Mouse (Mus musculus) hindlimb bud, embryonic 11.5 days (tissue): ENCODE results near the gene Prkar1b.
A peak's percentile ranks its signal among the peaks of the same experiment; 100 is the strongest.

Source experiments
- DNase-seq: peaks from one replicate; pipeline ENCODE4 v3.0.0-alpha.2; 2012; ENCODE audit warnings: low read depth, low spot score; ENCODE audit errors: extremely low spot score

Prkar1b gene

GRCm38 (mm10) chr5:139149681-139150602 is at the start of gene Prkar1b, which contains the start of gene Dnaaf5:
Gene Prkar1b (minus strand): TSS chr5:139150001.
Gene Dnaaf5 (plus strand): TSS chr5:139150223.
- DNase-seq = peak; percentile 82

GRCm38 (mm10) chr5:139199636-139199994 is 49.8 kb upstream of the Prkar1b start:
- no peak for DNase-seq

- no peak for DNase-seq
These were observed 49.0 kb upstream of the Prkar1b start for GRCm38 (mm10) chr5:139198779-139199178.

GRCm38 (mm10) chr5:139190958-139191357 is 41.2 kb upstream of the Prkar1b start:
- DNase-seq = no peak

GRCm38 (mm10) chr5:139189726-139190125 is 39.9 kb upstream of the Prkar1b start:
- DNase-seq = no peak

- no peak for DNase-seq
These were observed 35.1 kb upstream of the Prkar1b start for GRCm38 (mm10) chr5:139184897-139185296.

- DNase-seq = no peak
These were observed 33.8 kb upstream of the Prkar1b start for GRCm38 (mm10) chr5:139183601-139184000.

- no peak for DNase-seq
These were observed 33.3 kb upstream of the Prkar1b start for GRCm38 (mm10) chr5:139183131-139183530.

- peak; percentile 37 for DNase-seq
These were observed 29.3 kb upstream of the Prkar1b start for GRCm38 (mm10) chr5:139178895-139179631.

GRCm38 (mm10) chr5:139174556-139175547 is 25.1 kb upstream of the Prkar1b start:
- no peak for DNase-seq

GRCm38 (mm10) chr5:139174141-139174540 is 24.3 kb upstream of the Prkar1b start:
- DNase-seq = no peak

GRCm38 (mm10) chr5:139171929-139172328 is 22.1 kb upstream of the Prkar1b start:
- DNase-seq = no peak

GRCm38 (mm10) chr5:139167548-139167947 is 17.7 kb upstream of the Prkar1b start:
- no peak for DNase-seq

GRCm38 (mm10) chr5:139166781-139167361 is 17.1 kb upstream of the Prkar1b start:
- no peak for DNase-seq

GRCm38 (mm10) chr5:139161632-139162031 is 11.8 kb upstream of the Prkar1b start:
- DNase-seq = no peak

GRCm38 (mm10) chr5:139160899-139161298 is 11.1 kb upstream of the Prkar1b start:
- no peak for DNase-seq

- no peak for DNase-seq
These were observed 816 bp upstream of the Prkar1b start for GRCm38 (mm10) chr5:139150603-139151031.

- DNase-seq = no peak
These were observed 662 bp downstream of the Prkar1b start for GRCm38 (mm10) chr5:139149006-139149672.

- no peak for DNase-seq
These were observed 2.4 kb downstream of the Prkar1b start for GRCm38 (mm10) chr5:139147178-139148078.
